Mouse (Mus musculus) ES-E14 (cell line): ENCODE measurements at regions not wholly inside any gene's neighbourhood (a gene's known extent, or its start where the extent isn't known, plus 50 kb on each side); places are given as distances from the start of the nearest gene placed in this dataset.

ENCODE experiments used
- HCFC1 ChIP-seq: IDR thresholded peaks from 2 replicates; pipeline ENCODE4 v1.6.1; 2012; ENCODE audit warnings: low read length, inconsistent platforms, borderline replicate concordance; ENCODE audit not compliant: insufficient read depth
- ZC3H11A ChIP-seq: IDR thresholded peaks from 2 replicates; pipeline ENCODE4 v1.6.1; 2012; ENCODE audit warnings: low read depth, mild to moderate bottlenecking, inconsistent platforms, low read length, borderline replicate concordance
- ZNF384 ChIP-seq: IDR thresholded peaks from 2 replicates; pipeline ENCODE4 v1.6.1; 2012; ENCODE audit warnings: low read depth, low read length, inconsistent platforms

GRCm38 (mm10) chr3:118047016-118047415 is 178.3 kb upstream of the Snx7 start:
- no peak for TF ChIP-seq HCFC1
- no peak for TF ChIP-seq ZNF384
- no peak for TF ChIP-seq ZC3H11A
